Mouse (Mus musculus) MEL (cell line): ENCODE results near the gene Nmi. TPM values are rescaled to one million over a fixed set of nuclear protein-coding genes. Genes with fewer than 3 reads are reported as not detected.

Experiments used
- DNase-seq: peaks from one replicate; pipeline ENCODE4 v3.0.0; 2011; ENCODE audit warnings: low read depth, low spot score
- H3K27ac ChIP-seq: 2 replicates; pipeline ENCODE4 v1.5.1; 2012; ENCODE audit warnings: low read depth, mild to moderate bottlenecking, control low read depth, low read length, moderate library complexity; ENCODE audit not compliant: control insufficient read depth
- H3K27me3 ChIP-seq, 2 experiments: fragments of 150-350 bp in 1 of 2; sonication (generic) in 1 of 2; 2 replicates each; pipeline ENCODE4 v1.6.1; 2012; ENCODE audit warnings: low read length in 2 of 2, mild to moderate bottlenecking in 2 of 2, improper control_type of control experiment in 1 of 2, moderate library complexity in 1 of 2; ENCODE audit not compliant: insufficient read depth in 2 of 2, control insufficient read depth in 1 of 2
- H3K36me3 ChIP-seq, 2 experiments: 2 replicates each; pipeline ENCODE4 v1.6.1; 2012 to 2014; ENCODE audit warnings: low read length in 2 of 2, improper control_type of control experiment in 1 of 2, inconsistent platforms in 1 of 2, mild to moderate bottlenecking in 1 of 2; ENCODE audit not compliant: insufficient read depth in 2 of 2, control insufficient read depth in 1 of 2
- H3K4me1 ChIP-seq, 2 experiments: fragments of 150-350 bp in 1 of 2; sonication (generic) in 1 of 2; 2 replicates each; pipeline ENCODE4 v1.6.1; 2012; ENCODE audit warnings: low read length in 2 of 2, improper control_type of control experiment in 1 of 2, mild to moderate bottlenecking in 1 of 2; ENCODE audit not compliant: insufficient read depth in 2 of 2, control insufficient read depth in 1 of 2
- H3K4me3 ChIP-seq, 2 experiments: fragments of 150-350 bp in 1 of 2; sonication (generic) in 1 of 2; 2 replicates each; pipeline ENCODE4 v1.5.1; 2012; ENCODE audit warnings: low read depth in 2 of 2, low read length in 2 of 2, mild to moderate bottlenecking in 2 of 2, moderate library complexity in 2 of 2, control low read depth in 1 of 2, improper control_type of control experiment in 1 of 2; ENCODE audit not compliant: control insufficient read depth in 1 of 2, insufficient read depth in 1 of 2
- H3K79me2 ChIP-seq: 2 replicates; pipeline ENCODE4 v1.6.1; 2012; ENCODE audit warnings: mild to moderate bottlenecking, low read length, moderate library complexity; ENCODE audit not compliant: control insufficient read depth, poor library complexity, insufficient read depth
- H3K9ac ChIP-seq: 2 replicates; pipeline ENCODE4 v1.6.1; 2012; ENCODE audit warnings: low read depth, mild to moderate bottlenecking, control low read depth, low read length, moderate library complexity; ENCODE audit not compliant: control insufficient read depth, poor library complexity, severe bottlenecking
- H3K9me3 ChIP-seq: fragments of 150-350 bp; sonication (generic); replicated peaks from 2 replicates; pipeline ENCODE4 v1.6.1; 2012; ENCODE audit warnings: mild to moderate bottlenecking, low read length, improper control_type of control experiment, moderate library complexity; ENCODE audit not compliant: insufficient read depth
- BHLHE40 ChIP-seq: IDR thresholded peaks from 2 replicates; pipeline ENCODE4 v1.6.1; 2012; ENCODE audit warnings: low read depth, mild to moderate bottlenecking, inconsistent platforms, low read length, improper control_type of control experiment, borderline replicate concordance
- CTCF ChIP-seq, 3 experiments: IDR thresholded peaks in 2 of 3; conservative IDR thresholded peaks in 1 of 3; 2 replicates each; pipeline ENCODE4 v1.5.1; 2011 to 2012; ENCODE audit warnings: low read length in 3 of 3, low read depth in 2 of 3, mild to moderate bottlenecking in 2 of 3, improper control_type of control experiment in 1 of 3, inconsistent platforms in 1 of 3, mixed read lengths in 1 of 3, moderate library complexity in 1 of 3; ENCODE audit not compliant: control insufficient read depth in 1 of 3, insufficient read depth in 1 of 3, poor library complexity in 1 of 3, severe bottlenecking in 1 of 3
- E2F4 ChIP-seq: IDR thresholded peaks from 2 replicates; pipeline ENCODE4 v1.6.1; 2011; ENCODE audit warnings: low read depth, low read length, improper control_type of control experiment, borderline replicate concordance
- ELF1 ChIP-seq: IDR thresholded peaks from 2 replicates; pipeline ENCODE4 v1.6.1; 2014; ENCODE audit warnings: low read depth, mild to moderate bottlenecking, inconsistent platforms, low read length, improper control_type of control experiment, moderate library complexity
- EP300 ChIP-seq, 2 experiments: IDR thresholded peaks; 2 replicates each; pipeline ENCODE4 v1.6.1; 2011; ENCODE audit warnings: improper control_type of control experiment in 2 of 2, low read length in 2 of 2, low read depth in 1 of 2, mild to moderate bottlenecking in 1 of 2
- ETS1 ChIP-seq: IDR thresholded peaks from 2 replicates; pipeline ENCODE4 v1.6.1; 2012; ENCODE audit warnings: low read depth, mild to moderate bottlenecking, inconsistent platforms, low read length, improper control_type of control experiment, moderate library complexity
- GATA1 ChIP-seq: IDR thresholded peaks from 2 replicates; pipeline ENCODE4 v1.6.1; 2011; ENCODE audit warnings: low read depth, low read length, improper control_type of control experiment
- KAT2A ChIP-seq: conservative IDR thresholded peaks from 2 replicates; pipeline ENCODE4 v1.6.1; 2012; ENCODE audit warnings: low read depth, low read length, improper control_type of control experiment, inconsistent platforms
- MAFK ChIP-seq: IDR thresholded peaks from 2 replicates; pipeline ENCODE4 v1.6.1; 2011; ENCODE audit warnings: low read depth, mild to moderate bottlenecking, low read length, improper control_type of control experiment, borderline replicate concordance
- MAX ChIP-seq: IDR thresholded peaks from 2 replicates; pipeline ENCODE4 v1.6.1; 2011; ENCODE audit warnings: low read length, improper control_type of control experiment
- MAZ ChIP-seq: IDR thresholded peaks from 2 replicates; pipeline ENCODE4 v1.6.1; 2012; ENCODE audit warnings: low read depth, mild to moderate bottlenecking, inconsistent platforms, low read length, improper control_type of control experiment
- MYB ChIP-seq: IDR thresholded peaks from 2 replicates; pipeline ENCODE4 v1.6.1; 2011; ENCODE audit warnings: mild to moderate bottlenecking, low read depth, low read length, improper control_type of control experiment
- MYC ChIP-seq: IDR thresholded peaks from 2 replicates; pipeline ENCODE4 v1.6.1; 2011; ENCODE audit warnings: low read depth, mild to moderate bottlenecking, low read length, improper control_type of control experiment, moderate library complexity
- NELFE ChIP-seq: IDR thresholded peaks from 2 replicates; pipeline ENCODE4 v1.6.1; 2011; ENCODE audit warnings: low read depth, low read length, improper control_type of control experiment
- NRF1 ChIP-seq: IDR thresholded peaks from 2 replicates; pipeline ENCODE4 v1.6.1; 2014; ENCODE audit warnings: low read depth, mild to moderate bottlenecking, inconsistent platforms, low read length, improper control_type of control experiment, moderate library complexity; ENCODE audit not compliant: poor library complexity, insufficient read depth, severe bottlenecking
- POLR2A ChIP-seq, 2 experiments: IDR thresholded peaks; 2 replicates each; pipeline ENCODE4 v1.6.1; 2011 to 2012; ENCODE audit warnings: low read length in 2 of 2, mild to moderate bottlenecking in 2 of 2, control low read depth in 1 of 2, improper control_type of control experiment in 1 of 2, low read depth in 1 of 2, moderate library complexity in 1 of 2; ENCODE audit not compliant: control insufficient read depth in 1 of 2, insufficient read depth in 1 of 2, poor library complexity in 1 of 2
- POLR2AphosphoS2 ChIP-seq: IDR thresholded peaks from 2 replicates; pipeline ENCODE4 v1.6.1; 2011; ENCODE audit warnings: low read length, improper control_type of control experiment
- POLR2AphosphoS5 ChIP-seq: IDR thresholded peaks from 2 replicates; pipeline ENCODE4 v1.6.1; 2012; ENCODE audit warnings: low read depth, borderline replicate concordance, mild to moderate bottlenecking, inconsistent platforms, low read length, moderate library complexity, mixed read lengths
- RCOR1 ChIP-seq: IDR thresholded peaks from 2 replicates; pipeline ENCODE4 v1.6.1; 2012; ENCODE audit warnings: low read depth, mild to moderate bottlenecking, inconsistent platforms, low read length, improper control_type of control experiment
- SIN3A ChIP-seq: IDR thresholded peaks from 2 replicates; pipeline ENCODE4 v1.6.1; 2012; ENCODE audit warnings: low read length, improper control_type of control experiment, inconsistent platforms
- SMC3 ChIP-seq: IDR thresholded peaks from 2 replicates; pipeline ENCODE4 v1.6.1; 2011; ENCODE audit warnings: low read depth, low read length, improper control_type of control experiment
- TCF12 ChIP-seq: IDR thresholded peaks from 2 replicates; pipeline ENCODE4 v1.6.1; 2014; ENCODE audit warnings: low read depth, mild to moderate bottlenecking, inconsistent platforms, low read length, improper control_type of control experiment, moderate library complexity
- UBTF ChIP-seq: IDR thresholded peaks from 2 replicates; pipeline ENCODE4 v1.6.1; 2012; ENCODE audit warnings: low read depth, mild to moderate bottlenecking, inconsistent platforms, low read length, improper control_type of control experiment, moderate library complexity, borderline replicate concordance; ENCODE audit not compliant: insufficient read depth
- USF1 ChIP-seq: IDR thresholded peaks from 2 replicates; pipeline ENCODE4 v1.6.1; 2014; ENCODE audit warnings: low read depth, mild to moderate bottlenecking, inconsistent platforms, low read length, improper control_type of control experiment, moderate library complexity
- USF2 ChIP-seq, 2 experiments: IDR thresholded peaks; 2 replicates each; pipeline ENCODE4 v1.6.1; 2011 to 2012; ENCODE audit warnings: improper control_type of control experiment in 2 of 2, low read length in 2 of 2, borderline replicate concordance in 1 of 2, inconsistent platforms in 1 of 2, low read depth in 1 of 2, mild to moderate bottlenecking in 1 of 2; ENCODE audit not compliant: insufficient read depth in 1 of 2
- ZKSCAN1 ChIP-seq: IDR thresholded peaks from 2 replicates; pipeline ENCODE4 v1.6.1; 2012; ENCODE audit warnings: low read depth, mild to moderate bottlenecking, inconsistent platforms, low read length, improper control_type of control experiment, moderate library complexity
- ZNF384 ChIP-seq: IDR thresholded peaks from 2 replicates; pipeline ENCODE4 v1.6.1; 2012; ENCODE audit warnings: low read depth, mild to moderate bottlenecking, inconsistent platforms, low read length, improper control_type of control experiment
- polyA plus RNA-seq, 2 experiments: library from polyadenylated mRNA; stranded (reverse) in 1 of 2; unstranded in 1 of 2; fragments of >175 nt in 1 of 2; fragments of >200 nt in 1 of 2; gene quantifications; 2 replicates each; pipeline versions ENCODE4 v1.2.1 to v1.2.4; 2012; ENCODE audit warnings: low replicate concordance in 2 of 2, low read depth in 1 of 2; ENCODE audit not compliant: insufficient read length in 2 of 2, insufficient read depth in 1 of 2, missing spikeins in 1 of 2
- total RNA-seq: library from RNA; depleted of rRNA; stranded (reverse); fragments of 300-350 nt; gene quantifications from 2 replicates; pipeline ENCODE4 v1.2.3, GENCODE M21; 2012

The Nmi gene
- total and polyA plus RNA-seq, 3 experiments: 12.1 to 14.1 TPM; not detected in 1

DNA sequence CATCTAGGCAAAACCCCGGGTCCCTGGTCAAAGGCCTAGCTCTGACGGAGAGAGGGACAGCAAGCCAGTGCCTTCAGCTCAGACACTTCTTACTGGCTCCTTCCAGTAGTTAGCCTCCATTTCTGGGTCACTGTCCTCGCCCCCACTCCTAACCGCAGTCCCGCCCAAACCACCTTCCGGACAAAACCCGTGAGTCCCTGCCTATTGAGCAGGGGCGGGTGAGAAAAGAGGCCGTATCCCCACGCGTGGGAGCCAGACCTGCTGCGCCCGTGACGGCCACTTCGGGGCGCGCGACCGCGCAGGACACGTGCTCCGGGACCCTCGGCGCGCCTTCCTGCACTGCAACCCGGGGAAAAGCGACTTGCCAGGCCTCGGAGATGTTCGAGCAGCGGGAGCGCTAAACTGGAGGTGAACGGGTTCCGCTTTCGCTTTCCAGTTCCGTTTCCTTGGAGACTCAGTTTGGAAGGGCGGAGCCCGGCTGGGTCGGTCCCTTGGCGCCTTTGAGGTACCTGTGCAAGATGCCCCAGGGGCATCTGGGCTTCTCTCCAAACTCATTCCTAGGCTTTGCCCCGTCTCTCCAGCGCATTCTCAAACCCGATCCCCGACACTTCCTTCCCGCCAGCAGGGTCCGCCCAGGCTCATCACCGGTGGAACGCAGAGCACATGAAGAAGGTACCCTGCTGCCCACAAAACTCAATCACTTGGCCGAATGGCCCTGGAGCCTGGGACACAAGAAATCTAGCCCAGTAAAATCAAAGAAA is 38.5 kb downstream of the Nmi start, which contains the start of gene Rbm43 (continued):
- TF ChIP-seq NRF1 (no peak), CTCF (IDR thresholded peaks at IDR 0.05 in 2 of 3, conservative IDR thresholded peaks at IDR 0.05 in 1 of 3; ENCODE audit: control insufficient read depth in 1 of 3, insufficient read depth in 1 of 3, low read depth in 2 of 3, low read length in 3 of 3, poor library complexity in 1 of 3, severe bottlenecking in 1 of 3) (peak in 2 of 3 experiments; percentile 15 to 30; a peak in 3 of 6 replicates), NELFE (peak; percentile 60), RCOR1 (0 out of 2 replicates have a peak, but pooled peaks have one; percentile 6), ZNF384 (no peak), EP300 (IDR thresholded peaks at IDR 0.05; ENCODE audit: low read depth in 1 of 2, low read length in 2 of 2) (peak; percentile 6 to 53; a peak in 3 of 4 replicates), KAT2A (peak; percentile 40; the same call in 1 of the 2 replicates), POLR2AphosphoS5 (no peak), GATA1 (no peak), SMC3 (no peak), MAZ (peak; percentile 40; the same call in 1 of the 2 replicates)

- H3K27ac ChIP-seq: peak overlapping the region; percentile 97
- peaks cover 31 to 38% of the 10 kb centered on the region in 2 experiments for H3K4me1 ChIP-seq
- H3K4me3 ChIP-seq: peak overlapping the region; percentile 73 to 88
- no peaks in the 10 kb centered on the region for H3K9me3 ChIP-seq
- peaks cover 29 to 45% of the 10 kb centered on the region in 2 experiments for H3K36me3 ChIP-seq
- peaks cover 36% of the 10 kb centered on the region for H3K79me2 ChIP-seq
- no peaks in the 10 kb centered on the region for H3K27me3 ChIP-seq
- peak overlapping the region; percentile 89 for H3K9ac ChIP-seq
- peak; percentile 91 for DNase-seq
- peak; percentile 44 for TF ChIP-seq ETS1
- TF ChIP-seq MYC: peak; percentile 74; the same call in 1 of the 2 replicates
- TF ChIP-seq GATA1: peak; percentile 90
- TF ChIP-seq POLR2AphosphoS5: peak; percentile 69; the same call in 1 of the 2 replicates
- TF ChIP-seq UBTF: no peak
- TF ChIP-seq E2F4: no peak
- 0 out of 2 replicates have a peak, but pooled peaks have one; percentile 10 for TF ChIP-seq SMC3
- peak; percentile 60 for TF ChIP-seq ELF1
- TF ChIP-seq CTCF (IDR thresholded peaks at IDR 0.05 in 2 of 3, conservative IDR thresholded peaks at IDR 0.05 in 1 of 3; ENCODE audit: control insufficient read depth in 1 of 3, insufficient read depth in 1 of 3, low read depth in 2 of 3, low read length in 3 of 3, poor library complexity in 1 of 3, severe bottlenecking in 1 of 3): no peak
- TF ChIP-seq MAZ: peak; percentile 60; the same call in 1 of the 2 replicates
- TF ChIP-seq EP300 (IDR thresholded peaks at IDR 0.05; ENCODE audit: low read depth in 1 of 2, low read length in 2 of 2): peak; percentile 65 to 74
- peak; percentile 66 for TF ChIP-seq SIN3A
- TF ChIP-seq MYB: no peak
- TF ChIP-seq TCF12: peak; percentile 66
- TF ChIP-seq MAX: peak; percentile 55; the same call in 1 of the 2 replicates
- TF ChIP-seq POLR2A (IDR thresholded peaks at IDR 0.05; ENCODE audit: control insufficient read depth in 1 of 2, insufficient read depth in 1 of 2, low read depth in 1 of 2, low read length in 2 of 2, poor library complexity in 1 of 2): peak in 1 of 2 experiments; percentile 72; a peak in 1 of 4 replicates
- no peak for TF ChIP-seq ZNF384
- TF ChIP-seq ZKSCAN1: no peak
- no peak for TF ChIP-seq USF1
- TF ChIP-seq MAFK: no peak
- TF ChIP-seq POLR2AphosphoS2: peak; percentile 58; the same call in 1 of the 2 replicates
- peak; percentile 9; the same call in 1 of the 2 replicates for TF ChIP-seq BHLHE40
- no peak for TF ChIP-seq USF2 (IDR thresholded peaks at IDR 0.05; ENCODE audit: borderline replicate concordance in 1 of 2, insufficient read depth in 1 of 2, low read depth in 1 of 2, low read length in 2 of 2)
- TF ChIP-seq NRF1: no peak
- TF ChIP-seq KAT2A: no peak
These were observed 39.8 kb downstream of the Nmi start for GRCm38 (mm10) chr2:51933341-51934134.
